Mouse (Mus musculus) gastrocnemius, postnatal 4 days (tissue): ENCODE measurements around the gene Crisp2. TPM values are rescaled to one million over a fixed set of nuclear protein-coding genes. Genes with fewer than 3 reads are reported as not detected.

Source experiments
- DNase-seq, 2 experiments: peaks; one replicate each; pipeline ENCODE4 v3.0.0; 2021 to 2022; ENCODE audit warnings: low spot score in 2 of 2, mixed read lengths in 2 of 2
- long read RNA-seq, 2 experiments: library from polyadenylated mRNA; stranded (forward); transcript quantifications; one replicate each; pipeline ENCODE4 v2.0.0; 2021
- total RNA-seq, 2 experiments: library from RNA; stranded (reverse); gene quantifications; 2 replicates each; pipeline ENCODE4 v1.2.3; 2021

The Crisp2 gene
- total RNA-seq: not detected
- long read RNA-seq, experiment 1: 0 reads
- long read RNA-seq, experiment 2: 0 reads

GRCm38 (mm10) chr17:40806953-40807572, at the start of gene Crisp2:
Crisp2 (minus strand) TSS chr17:40807003.
- DNase-seq: no peak

GRCm38 (mm10) chr17:40855065-40855464, 48.3 kb upstream of the Crisp2 start:
- DNase-seq: no peak

GRCm38 (mm10) chr17:40837308-40837707, 30.5 kb upstream of the Crisp2 start:
- no peak for DNase-seq

GRCm38 (mm10) chr17:40831870-40832269, 25.1 kb upstream of the Crisp2 start:
- DNase-seq: no peak

GRCm38 (mm10) chr17:40824549-40824948, 17.7 kb upstream of the Crisp2 start:
- peak in 1 of 2 experiments; percentile 16 for DNase-seq

- no peak for DNase-seq
These were observed 17.0 kb upstream of the Crisp2 start for GRCm38 (mm10) chr17:40823817-40824216.

GRCm38 (mm10) chr17:40821477-40821876, 14.7 kb upstream of the Crisp2 start:
- DNase-seq: no peak

GRCm38 (mm10) chr17:40817340-40817943, 10.6 kb upstream of the Crisp2 start:
- no peak for DNase-seq

- no peak for DNase-seq
These were observed 5.5 kb upstream of the Crisp2 start for GRCm38 (mm10) chr17:40812259-40812658.

GRCm38 (mm10) chr17:40811560-40811959, 4.8 kb upstream of the Crisp2 start:
- DNase-seq: no peak

- DNase-seq: no peak
These were observed 4.1 kb upstream of the Crisp2 start, which contains the start of gene Rhag for GRCm38 (mm10) chr17:40810934-40811333. Rhag (plus strand) TSS chr17:40811126.

- no peak for DNase-seq
These were observed 1.3 kb upstream of the Crisp2 start for GRCm38 (mm10) chr17:40808071-40808470.

GRCm38 (mm10) chr17:40806550-40806949, 253 bp downstream of the Crisp2 start:
- no peak for DNase-seq

- DNase-seq: no peak
These were observed 4.0 kb downstream of the Crisp2 start for GRCm38 (mm10) chr17:40802707-40803340.

- peak; percentile 8 to 21 for DNase-seq
These were observed 12.6 kb downstream of the Crisp2 start for GRCm38 (mm10) chr17:40793921-40794854.

GRCm38 (mm10) chr17:40789877-40790276, 16.9 kb downstream of the Crisp2 start:
- DNase-seq: no peak

GRCm38 (mm10) chr17:40767120-40767519, 39.7 kb downstream of the Crisp2 start:
- no peak for DNase-seq

- no peak for DNase-seq
These were observed 43.1 kb downstream of the Crisp2 start for GRCm38 (mm10) chr17:40763662-40764061.

- DNase-seq: no peak
These were observed 75.1 kb downstream of the Crisp2 start for GRCm38 (mm10) chr17:40731724-40732123.

- DNase-seq: no peak
These were observed 75.5 kb downstream of the Crisp2 start for GRCm38 (mm10) chr17:40731296-40731695.

GRCm38 (mm10) chr17:40726820-40727219, 80.0 kb downstream of the Crisp2 start, which contains the start of gene Esp1:
Esp1 (plus strand) TSS chr17:40727120.
- DNase-seq: no peak
